Mouse (Mus musculus): Measurements from ENCODE around the gene Wnt1.
A peak's percentile ranks its signal among the peaks of the same experiment; 100 is the strongest.
"Not testable (repeated sequence)": the region's sequence is repeated elsewhere in the genome, so short reads cannot be mapped to it uniquely, and the experiment has no call there.

Gene Wnt1

DNA sequence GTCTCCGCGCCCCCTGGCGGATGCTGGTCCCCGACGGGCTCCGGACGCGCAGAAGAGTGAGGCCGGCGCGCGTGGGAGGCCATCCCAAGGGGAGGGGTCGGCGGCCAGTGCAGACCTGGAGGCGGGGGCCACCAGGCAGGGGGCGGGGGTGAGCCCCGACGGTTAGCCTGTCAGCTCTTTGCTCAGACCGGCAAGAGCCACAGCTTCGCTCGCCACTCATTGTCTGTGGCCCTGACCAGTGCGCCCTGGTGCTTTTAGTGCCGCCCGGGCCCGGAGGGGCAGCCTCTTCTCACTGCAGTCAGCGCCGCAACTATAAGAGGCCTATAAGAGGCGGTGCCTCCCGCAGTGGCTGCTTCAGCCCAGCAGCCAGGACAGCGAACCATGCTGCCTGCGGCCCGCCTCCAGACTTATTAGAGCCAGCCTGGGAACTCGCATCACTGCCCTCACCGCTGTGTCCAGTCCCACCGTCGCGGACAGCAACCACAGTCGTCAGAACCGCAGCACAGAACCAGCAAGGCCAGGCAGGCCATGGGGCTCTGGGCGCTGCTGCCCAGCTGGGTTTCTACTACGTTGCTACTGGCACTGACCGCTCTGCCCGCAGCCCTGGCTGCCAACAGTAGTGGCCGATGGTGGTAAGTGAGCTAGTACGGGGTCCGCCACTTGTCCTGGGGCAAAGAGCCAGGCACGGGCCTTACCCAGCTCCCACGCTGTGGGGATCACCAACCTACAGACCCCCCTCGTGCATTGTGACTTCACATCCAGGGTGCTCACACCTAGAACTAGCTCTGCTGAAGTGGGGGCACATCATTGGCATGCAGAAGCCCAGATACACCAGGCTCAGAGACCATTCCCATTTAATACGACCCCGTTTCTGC lies at the start of gene Wnt1:
Gene Wnt1, plus strand, starts transcription at position 197 of the 875 bp plus-strand sequence.
- no peak for DNase-seq (ENCODE audit: low spot score)

DNA sequence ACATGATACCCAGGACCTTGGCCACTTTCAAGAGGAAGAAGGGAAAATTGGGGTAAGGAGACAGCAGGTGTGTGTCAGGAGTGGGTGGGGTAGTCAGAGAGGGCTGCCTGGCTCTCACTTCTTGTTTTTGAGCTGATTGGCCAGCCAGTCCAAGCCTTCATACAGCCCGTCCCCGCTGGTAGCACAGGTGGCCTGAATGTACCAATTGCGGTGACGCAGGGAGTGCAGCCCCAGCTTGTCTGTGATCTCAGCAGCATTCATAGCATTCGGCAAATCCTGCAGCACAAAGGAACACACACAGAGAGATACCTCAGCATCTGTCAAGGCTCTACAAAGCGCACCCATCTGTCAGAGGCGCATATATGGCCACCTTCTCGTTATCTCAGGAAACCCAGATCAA lies 49.4 kb upstream of the Wnt1 start:
- DNase-seq (ENCODE audit: low spot score), result no peak

- DNase-seq (ENCODE audit: low spot score), result peak; percentile 34
These were observed 46.8 kb upstream of the Wnt1 start for GRCm38 (mm10) chr15:98742766-98743428.

DNA sequence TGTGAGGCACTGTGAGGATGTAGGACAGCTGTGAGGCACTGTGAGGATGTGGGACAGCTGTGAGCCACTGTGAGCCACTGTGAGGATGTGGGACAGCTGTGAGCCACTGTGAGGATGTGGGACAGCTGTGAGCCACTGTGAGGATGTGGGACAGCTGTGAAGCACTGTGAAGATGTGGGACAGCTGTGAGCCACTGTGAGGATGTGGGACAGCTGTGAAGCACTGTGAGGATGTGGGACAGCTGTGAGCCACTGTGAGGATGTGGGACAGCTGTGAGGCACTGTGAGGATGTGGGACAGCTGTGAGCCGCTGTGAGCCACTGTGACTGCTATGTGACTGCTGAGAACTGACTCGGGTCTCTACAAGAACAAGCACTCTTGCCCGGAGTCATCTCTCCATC lies 45.8 kb upstream of the Wnt1 start:
- not testable (repeated sequence) for DNase-seq (ENCODE audit: low spot score)

DNA sequence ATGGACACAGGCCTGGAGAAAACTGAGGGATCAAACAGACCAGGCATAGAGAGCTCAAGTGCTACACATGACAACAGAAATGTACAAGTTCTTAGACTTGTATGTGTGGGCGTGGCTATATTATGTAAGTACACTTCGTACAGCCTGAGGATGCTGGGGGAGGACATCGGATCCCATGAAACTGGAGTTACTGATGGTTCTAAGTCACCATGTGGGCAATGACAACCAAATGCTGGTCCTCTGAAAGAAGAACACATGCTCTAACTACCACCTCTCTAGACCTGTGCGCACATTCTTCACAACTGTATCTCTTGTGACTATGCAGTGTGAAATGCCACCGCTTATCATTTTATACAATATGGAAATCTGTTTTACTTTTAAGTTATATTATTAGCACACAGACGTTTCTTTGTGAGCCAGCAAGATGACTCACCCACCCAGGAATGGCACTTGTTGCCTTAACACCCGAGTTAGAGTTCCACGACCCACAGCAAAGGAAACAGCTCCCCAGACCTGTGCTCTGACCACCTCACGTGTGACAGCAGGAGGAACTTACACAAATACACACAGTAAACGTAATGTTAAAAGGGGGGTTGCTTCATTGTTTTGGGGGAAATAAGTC lies 43.2 kb upstream of the Wnt1 start:
- no peak for DNase-seq (ENCODE audit: low spot score)

DNA sequence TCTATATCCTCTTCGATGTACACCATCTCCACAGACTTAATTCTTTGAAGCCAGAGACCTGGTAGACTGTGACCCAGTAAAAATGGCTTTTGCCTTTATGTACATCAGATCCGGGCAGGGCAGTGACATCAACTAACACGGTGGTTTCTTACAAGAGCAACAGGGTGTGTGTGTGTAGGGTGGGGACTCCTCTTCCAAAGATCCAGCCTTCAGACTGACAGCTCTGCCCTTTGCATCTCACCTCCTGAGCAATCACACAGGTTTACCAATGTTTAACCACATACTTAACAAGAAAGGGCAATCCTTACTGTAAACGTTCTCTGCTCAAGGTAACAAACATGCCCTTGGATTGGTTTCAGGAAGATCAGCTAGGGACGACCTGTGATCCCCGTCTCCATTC lies 42.4 kb upstream of the Wnt1 start:
- DNase-seq (ENCODE audit: low spot score), result no peak

DNA sequence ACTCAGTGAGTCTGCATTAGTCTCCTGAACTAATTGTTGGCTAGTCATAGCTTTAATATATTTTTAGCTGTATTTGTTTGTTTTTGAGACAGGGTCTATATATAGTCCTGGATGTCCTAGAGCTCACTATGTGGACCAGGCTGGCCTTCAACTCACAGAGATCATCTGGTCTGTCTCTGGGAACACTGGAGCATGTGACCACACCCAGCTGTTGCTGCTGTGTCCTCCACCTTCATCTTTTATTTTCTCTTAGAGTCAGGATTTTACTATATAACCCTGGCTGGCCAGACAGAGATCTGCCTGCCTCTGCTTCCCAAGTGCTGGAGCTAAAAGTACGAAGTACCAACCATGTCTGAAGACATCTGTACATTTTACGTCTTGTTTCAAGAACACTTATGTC lies 40.6 kb upstream of the Wnt1 start:
- no peak for DNase-seq (ENCODE audit: low spot score)

DNA sequence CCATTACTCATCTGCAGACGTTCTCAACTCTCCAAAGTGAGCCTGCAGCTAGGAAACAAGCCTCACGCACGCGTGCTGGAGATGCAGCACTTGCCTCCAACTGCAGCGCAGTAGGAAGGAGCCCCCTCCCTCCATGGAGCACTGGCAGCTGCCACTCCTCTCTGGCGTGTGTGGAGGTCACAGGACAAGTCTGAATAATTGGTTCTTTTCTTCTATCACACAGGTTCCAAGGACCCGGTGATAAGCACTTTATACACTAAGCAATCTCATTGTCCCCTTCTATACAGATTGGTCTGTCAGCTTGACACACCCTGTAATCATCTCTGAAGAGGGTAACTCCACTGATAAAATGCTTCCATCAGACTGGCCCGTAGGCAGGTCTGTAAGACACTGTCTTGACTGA lies 36.6 kb upstream of the Wnt1 start:
- no peak for DNase-seq (ENCODE audit: low spot score)

- DNase-seq (ENCODE audit: low spot score), result no peak
These were observed 35.5 kb upstream of the Wnt1 start for GRCm38 (mm10) chr15:98754125-98754524.

DNA sequence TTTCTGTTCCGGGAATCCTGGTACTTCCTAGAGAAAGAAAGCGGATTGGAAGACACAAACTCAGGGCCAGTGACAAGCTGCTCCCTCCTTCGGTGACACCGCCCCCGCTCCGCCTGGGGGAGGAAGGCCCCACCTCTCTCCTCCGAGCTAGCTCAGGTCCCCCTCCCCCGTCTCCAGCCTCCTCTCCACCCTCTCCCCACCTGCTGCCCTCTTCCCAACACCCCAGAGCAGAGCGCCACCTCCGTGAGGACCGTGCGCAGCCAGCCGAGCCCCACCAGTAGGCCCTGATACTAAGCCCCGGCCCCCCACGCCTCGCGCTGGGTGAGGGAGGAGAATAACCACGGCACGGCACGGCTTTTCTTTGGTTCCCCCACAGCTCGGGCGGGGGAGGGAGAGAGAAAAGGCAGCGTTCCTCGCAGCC lies 27.4 kb upstream of the Wnt1 start:
- DNase-seq (ENCODE audit: low spot score), result peak; percentile 90

- peak; percentile 93 for DNase-seq (ENCODE audit: low spot score)
These were observed 26.8 kb upstream of the Wnt1 start, which contains the start of gene Arf3 for GRCm38 (mm10) chr15:98762670-98763529. Gene Arf3 (minus strand): TSS chr15:98763214.

DNA sequence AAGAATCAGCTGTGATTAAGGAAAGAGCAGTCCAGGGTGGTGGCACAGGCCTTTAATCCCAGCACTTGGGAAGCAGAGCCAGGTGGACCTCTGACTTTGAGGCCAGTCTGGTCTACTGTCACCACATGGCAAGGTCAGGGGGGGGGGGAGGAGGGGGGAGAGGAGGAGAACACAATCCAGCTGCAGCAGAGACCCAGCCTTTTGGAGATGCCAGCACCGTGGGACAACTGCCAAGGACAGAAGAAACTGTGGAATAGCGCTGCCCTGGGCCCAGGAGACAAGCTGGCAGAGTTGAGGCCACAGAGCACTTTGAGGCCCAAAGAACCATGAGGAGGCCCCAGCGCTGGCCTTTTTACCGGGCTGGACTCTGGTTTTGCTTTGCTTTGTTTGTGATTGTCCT lies 23.7 kb upstream of the Wnt1 start:
- no peak for DNase-seq (ENCODE audit: low spot score)

DNA sequence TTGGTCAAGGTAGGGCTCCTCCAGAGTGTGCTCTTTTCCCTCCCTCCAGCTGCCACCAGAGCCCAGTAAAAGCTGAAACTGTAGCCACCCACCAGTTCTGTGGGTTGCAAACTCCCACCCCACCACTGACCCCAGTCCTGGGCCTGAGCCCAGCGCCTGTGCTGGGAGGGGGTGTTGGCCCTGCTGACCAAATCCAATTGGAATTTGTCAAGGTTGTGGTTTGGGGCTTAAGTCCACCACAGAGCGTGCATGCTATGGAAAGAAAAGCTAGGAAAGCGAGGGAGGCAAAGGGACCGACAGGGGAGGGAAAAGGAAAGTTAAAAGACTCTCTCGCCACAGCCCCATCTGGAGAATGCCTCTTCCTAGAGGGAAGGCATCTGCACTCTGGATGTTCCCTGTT lies 21.4 kb upstream of the Wnt1 start:
- DNase-seq (ENCODE audit: low spot score), result no peak

- no peak for DNase-seq (ENCODE audit: low spot score)
These were observed 17.7 kb upstream of the Wnt1 start for GRCm38 (mm10) chr15:98771813-98772425.

- no peak for DNase-seq (ENCODE audit: low spot score)
These were observed 17.0 kb upstream of the Wnt1 start for GRCm38 (mm10) chr15:98772511-98773211.

- DNase-seq (ENCODE audit: low spot score), result no peak
These were observed 15.6 kb upstream of the Wnt1 start for GRCm38 (mm10) chr15:98774096-98774495.

GRCm38 (mm10) chr15:98775533-98775932 lies 14.1 kb upstream of the Wnt1 start:
- no peak for DNase-seq (ENCODE audit: low spot score)

- no peak for DNase-seq (ENCODE audit: low spot score)
These were observed 13.2 kb upstream of the Wnt1 start for GRCm38 (mm10) chr15:98776280-98777004.

GRCm38 (mm10) chr15:98777005-98777616 lies 12.5 kb upstream of the Wnt1 start:
- no peak for DNase-seq (ENCODE audit: low spot score)

- no peak for DNase-seq (ENCODE audit: low spot score)
These were observed 11.9 kb upstream of the Wnt1 start, which contains the start of gene Wnt10b for GRCm38 (mm10) chr15:98777762-98778161. Gene Wnt10b (minus strand): TSS chr15:98778150.

Data from yolk sac, embryonic 10.5 days (tissue).